Mouse (Mus musculus) embryonic fibroblast, embryonic 13.5 days (primary cell): ENCODE measurements around the gene Coq10a.

Experiments used
- CTCF ChIP-seq: IDR thresholded peaks from 2 replicates; pipeline ENCODE4 v1.5.1; 2011; ENCODE audit warnings: mild to moderate bottlenecking, control low read depth, low read length, moderate library complexity, borderline replicate concordance; ENCODE audit not compliant: insufficient read depth
- POLR2A ChIP-seq: IDR thresholded peaks from 2 replicates; pipeline ENCODE4 v1.6.1; 2011; ENCODE audit warnings: low read depth, mild to moderate bottlenecking, control low read depth, low read length, moderate library complexity

GRCm38 (mm10) chr10:128413076-128413475 is 44.3 kb upstream of the Coq10a start:
- no peak for TF ChIP-seq CTCF
- no peak for TF ChIP-seq POLR2A
